Mouse (Mus musculus) megakaryocyte, embryonic 14.5 days (primary cell): ENCODE data around the gene Ccdc85b.

Source experiments
- FLI1 ChIP-seq: IDR thresholded peaks from 2 replicates; pipeline ENCODE4 v1.6.1; 2012; ENCODE audit warnings: low read length, inconsistent platforms, mixed read lengths
- GATA1 ChIP-seq: IDR thresholded peaks from 3 replicates; pipeline ENCODE4 v1.6.1; 2012; ENCODE audit warnings: mixed read lengths, low read length, inconsistent platforms, borderline replicate concordance

DNA sequence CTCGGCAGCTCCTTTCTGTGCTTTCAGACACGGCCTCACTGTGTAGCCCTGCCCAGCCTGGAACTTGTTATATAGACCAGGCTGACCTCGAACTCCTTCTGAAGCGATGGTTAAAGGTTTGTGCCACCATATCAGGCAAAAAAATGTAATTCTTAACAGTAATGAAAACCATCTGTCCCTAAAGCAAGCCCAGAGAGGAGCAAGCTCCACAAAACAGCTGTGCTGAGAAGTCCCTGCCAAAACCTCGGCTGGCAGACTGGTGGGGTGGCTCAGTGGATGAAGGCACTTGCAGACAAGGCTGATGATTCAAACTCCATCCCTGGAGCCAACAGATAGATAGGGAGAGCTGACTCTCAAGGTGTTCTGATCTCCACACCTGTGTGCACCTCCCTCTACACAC is 48.6 kb downstream of the Ccdc85b start:
- TF ChIP-seq FLI1 (no peak), GATA1 (no peak)
